Mouse (Mus musculus): ENCODE data around the gene Tex16.

Gene Tex16

DNA sequence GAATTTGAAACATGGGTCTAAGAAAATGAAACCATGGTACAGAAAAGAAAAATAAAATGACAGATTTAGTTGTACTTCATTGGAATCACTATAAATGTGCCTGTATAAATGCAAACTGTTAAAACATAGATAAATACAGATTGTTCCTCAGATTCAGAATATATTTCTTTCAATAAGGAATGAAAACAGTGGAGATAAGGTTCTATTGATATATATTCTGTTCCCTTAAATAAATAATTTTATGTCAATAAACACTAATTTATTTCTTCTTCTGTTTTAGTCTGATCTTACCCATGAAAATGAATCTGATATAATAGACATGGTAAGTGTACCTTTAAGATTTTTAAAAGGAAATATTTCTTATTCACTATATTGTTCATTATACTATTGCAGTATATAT is at the start of gene Tex16:
TSS of gene Tex16 (plus strand) at position 301 of the 400 bp plus-strand sequence.
- DNase-seq (ENCODE audit: low spot score): no peak

DNA sequence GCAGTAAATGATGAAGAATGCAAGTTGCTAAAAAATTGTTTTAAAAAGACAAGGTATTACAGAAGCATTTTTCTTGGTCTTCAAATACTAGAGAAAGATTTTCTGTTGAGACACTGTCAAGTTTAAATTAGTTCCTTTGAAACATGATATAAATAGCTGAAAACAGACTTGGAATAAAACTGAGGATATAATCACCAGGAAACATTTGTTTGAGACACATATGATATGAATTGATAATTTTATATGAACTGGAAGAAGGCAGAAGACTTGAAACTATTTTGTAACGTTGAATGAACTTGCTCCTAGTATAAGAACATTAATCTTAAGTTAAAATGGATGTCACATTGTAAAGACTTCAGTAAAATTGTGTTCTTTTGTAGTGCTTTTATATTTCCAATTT is 11.1 kb upstream of the Tex16 start:
- DNase-seq (ENCODE audit: low spot score): no peak

Data from testis, postnatal 14 days (tissue).